Mouse (Mus musculus) kidney, adult 2 months (tissue): ENCODE data around the gene Phkb. TPM values are rescaled to one million over a fixed set of nuclear protein-coding genes. Genes with fewer than 3 reads are reported as not detected.

Experiments used
- DNase-seq: peaks from one replicate; pipeline ENCODE4 v3.0.0; 2021
- H3K27ac ChIP-seq: fragments of 200-500 bp; 2 replicates; pipeline ENCODE4 v1.5.1; 2012; ENCODE audit warnings: low read depth, low read length, control low read depth, inconsistent platforms; ENCODE audit not compliant: insufficient read depth
- H3K27me3 ChIP-seq: fragments of 200-500 bp; replicated peaks from 2 replicates; pipeline ENCODE4 v1.6.1; 2012; ENCODE audit warnings: mild to moderate bottlenecking, moderate library complexity, low read length, inconsistent platforms; ENCODE audit not compliant: control insufficient read depth, insufficient read depth
- H3K36me3 ChIP-seq: fragments of 200-500 bp; 2 replicates; pipeline ENCODE4 v1.6.1; 2012; ENCODE audit warnings: mild to moderate bottlenecking, moderate library complexity, low read length, inconsistent platforms; ENCODE audit not compliant: control insufficient read depth, insufficient read depth
- H3K4me1 ChIP-seq: fragments of 200-500 bp; 2 replicates; pipeline ENCODE4 v1.6.1; 2011; ENCODE audit warnings: low read length; ENCODE audit not compliant: control insufficient read depth, insufficient read depth
- H3K4me3 ChIP-seq: fragments of 200-500 bp; 2 replicates; pipeline ENCODE4 v1.5.1; 2011; ENCODE audit warnings: mild to moderate bottlenecking, low read depth, low read length, control low read depth; ENCODE audit not compliant: insufficient read depth
- CTCF ChIP-seq: fragments of 200-500 bp; conservative IDR thresholded peaks from 2 replicates; pipeline ENCODE4 v1.5.1; 2011; ENCODE audit warnings: low read depth, mild to moderate bottlenecking, control low read depth, low read length, moderate library complexity, mixed read lengths; ENCODE audit not compliant: insufficient read depth, insufficient read length
- POLR2A ChIP-seq: fragments of 200-500 bp; IDR thresholded peaks from one replicate; pipeline ENCODE4 v1.6.1; 2011; ENCODE audit warnings: low read depth, low read length, control low read depth
- WGBS: fragments of 180-500 bp; shearing (Covaris S2); methylation state at CpG from one replicate; pipeline ENCODE4 v1.1.7; 2018; 5-methylcytosine and 5-hydroxymethylcytosine counted together
- polyA plus RNA-seq: library from polyadenylated mRNA; depleted of rRNA; stranded (reverse); fragments of >200 nt; gene quantifications from 2 replicates; pipeline ENCODE4 v1.2.3, GENCODE M21; 2012

Phkb gene
- polyA plus RNA-seq, 1 experiment: 14.8 TPM

DNA sequence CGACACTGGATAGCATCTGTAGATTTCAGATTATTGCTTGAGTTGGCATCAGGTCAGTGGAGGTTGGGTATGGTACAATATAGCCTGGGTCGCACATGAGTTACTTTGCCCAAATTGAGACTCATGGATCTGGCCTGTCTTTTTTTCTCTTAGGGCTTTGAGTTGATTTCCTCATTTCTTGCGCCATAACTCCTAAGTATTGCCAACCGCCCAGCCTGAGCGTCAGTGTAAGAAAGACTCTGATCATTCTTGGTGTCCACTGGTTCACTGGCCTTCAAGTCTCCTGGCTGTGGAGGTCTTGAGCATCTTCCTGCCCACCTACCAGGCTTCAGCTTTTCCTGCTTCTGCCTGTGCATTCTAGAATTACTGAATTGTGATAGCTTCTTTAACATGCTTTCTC, 104.1 kb downstream of the Phkb start:
- no peaks in the 10 kb centered on the region for H3K27me3 ChIP-seq
- DNase-seq: no peak
- TF ChIP-seq POLR2A (no peak), CTCF (no peak)
- H3K27ac ChIP-seq: no peak overlapping the region
- no peak overlapping the region for H3K4me3 ChIP-seq
- WGBS: over 99% methylated on average over 5 of the region's 5 CpGs
- peaks cover 4% of the 10 kb centered on the region for H3K36me3 ChIP-seq
- H3K4me1 ChIP-seq: no peaks in the 10 kb centered on the region

GRCm38 (mm10) chr8:85958391-85958790, 117.6 kb downstream of the Phkb start:
- 89% methylated on average over 2 of the region's 2 CpGs for WGBS
- no peak overlapping the region for H3K27ac ChIP-seq
- H3K4me3 ChIP-seq: no peak overlapping the region
- DNase-seq: no peak
- H3K36me3 ChIP-seq: no peaks in the 10 kb centered on the region; the same call in 1 of the 2 replicates
- no peaks in the 10 kb centered on the region for H3K27me3 ChIP-seq
- no peaks in the 10 kb centered on the region for H3K4me1 ChIP-seq
- TF ChIP-seq CTCF (no peak), POLR2A (no peak)

DNA sequence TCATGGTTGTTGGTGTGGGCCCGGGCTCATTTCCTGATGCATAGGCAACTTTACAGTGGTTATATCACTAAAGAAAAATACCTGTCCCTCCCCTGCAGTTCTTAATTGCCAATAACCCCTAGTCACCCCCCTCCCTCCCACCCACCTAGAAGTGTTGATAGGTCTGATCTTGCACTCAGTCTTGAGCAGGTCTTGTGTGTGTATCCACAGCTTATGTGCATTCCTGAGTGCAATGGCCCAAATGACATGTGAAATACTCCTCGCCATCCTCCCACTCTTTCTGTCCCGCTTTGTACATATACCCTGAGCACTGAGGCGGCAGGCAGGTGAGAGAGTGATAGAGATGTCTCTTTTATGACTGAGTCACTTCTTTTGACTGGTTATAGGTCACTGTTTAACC, 119.1 kb downstream of the Phkb start:
- H3K27me3 ChIP-seq: no peaks in the 10 kb centered on the region
- DNase-seq: no peak
- H3K36me3 ChIP-seq: no peaks in the 10 kb centered on the region; the same call in 1 of the 2 replicates
- H3K4me3 ChIP-seq: no peak overlapping the region
- no peaks in the 10 kb centered on the region for H3K4me1 ChIP-seq
- TF ChIP-seq POLR2A (no peak), CTCF (no peak)
- no peak overlapping the region for H3K27ac ChIP-seq
- 70% methylated on average over 4 of the region's 4 CpGs for WGBS

DNA sequence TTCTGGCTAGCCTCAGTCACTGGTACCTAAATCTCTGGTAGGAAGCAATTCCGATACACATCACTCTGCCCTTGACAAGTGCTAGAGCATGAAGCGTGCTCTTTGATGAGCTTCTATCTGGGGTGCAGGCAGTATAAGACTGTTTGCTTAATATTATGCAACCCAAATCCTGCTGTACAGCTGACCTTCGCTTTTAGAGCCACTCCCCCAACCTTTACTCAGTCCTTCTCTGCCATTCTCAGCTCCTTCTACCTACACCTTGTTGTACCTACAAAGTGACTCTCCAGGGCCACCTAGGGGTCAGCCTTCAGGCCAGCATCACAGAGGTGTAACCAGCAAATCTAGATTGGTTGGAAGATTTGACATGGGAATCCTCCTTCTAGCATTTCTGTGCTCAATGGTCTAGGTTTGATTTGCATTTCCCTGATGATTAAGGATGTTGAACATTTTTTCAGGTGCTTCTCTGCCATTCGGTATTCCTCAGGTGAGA, 136.9 kb downstream of the Phkb start:
- TF ChIP-seq POLR2A: no peak
- no peak; the same call in 1 of the 2 replicates for TF ChIP-seq CTCF

GRCm38 (mm10) chr8:85992911-85993310, 152.2 kb downstream of the Phkb start:
- no peak for TF ChIP-seq CTCF
- TF ChIP-seq POLR2A: no peak
- Histone ChIP-seq H3K4me1 (no peaks in the 10 kb centered on the region), H3K27ac (no peak overlapping the region), H3K36me3 (no peaks in the 10 kb centered on the region), H3K4me3 (no peak overlapping the region), H3K27me3 (no peaks in the 10 kb centered on the region)
- DNase-seq: no peak
- WGBS: 93% methylated on average over 1 of the region's 1 CpGs

More for the DNA sequence above, 136.9 kb downstream of the Phkb start:
- H3K27ac ChIP-seq: no peak overlapping the region
- no peak overlapping the region for H3K4me3 ChIP-seq
- H3K4me1 ChIP-seq: no peaks in the 10 kb centered on the region
- no peaks in the 10 kb centered on the region for H3K27me3 ChIP-seq
- DNase-seq: peak; percentile 7
- H3K36me3 ChIP-seq: peaks cover 2% of the 10 kb centered on the region
- WGBS: 98% methylated on average over 4 of the region's 4 CpGs

- no peaks in the 10 kb centered on the region for H3K4me1 ChIP-seq
- no peaks in the 10 kb centered on the region for H3K27me3 ChIP-seq
- no peak for TF ChIP-seq CTCF
- TF ChIP-seq POLR2A: no peak
- no peaks in the 10 kb centered on the region for H3K36me3 ChIP-seq
- no peak overlapping the region for H3K4me3 ChIP-seq
- WGBS: 100% methylated on average over 1 of the region's 1 CpGs
- no peak for DNase-seq
- no peak overlapping the region for H3K27ac ChIP-seq
Measured at GRCm38 (mm10) chr8:85993661-85994060, 152.9 kb downstream of the Phkb start.

DNA sequence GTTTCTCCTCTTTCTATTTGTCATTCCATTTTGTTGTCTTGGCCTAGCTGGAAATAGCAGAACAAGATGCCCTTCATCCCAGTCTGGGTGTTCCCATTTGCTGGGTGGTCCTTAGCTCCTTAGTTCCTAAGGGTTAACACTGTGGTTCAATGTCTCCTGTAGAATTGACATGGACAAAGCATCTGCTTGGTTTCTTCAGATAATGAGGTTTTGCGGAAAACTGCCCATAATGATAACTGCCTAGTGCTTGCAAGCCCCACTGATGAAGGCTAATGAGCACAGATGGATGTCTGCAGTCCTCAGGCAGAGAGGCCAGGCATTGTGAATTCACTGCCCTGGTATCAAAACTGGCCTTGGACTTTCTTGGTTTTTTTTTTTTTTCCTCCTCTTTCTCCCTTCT, 155.2 kb downstream of the Phkb start:
- no peak overlapping the region for H3K4me3 ChIP-seq
- H3K36me3 ChIP-seq: no peaks in the 10 kb centered on the region
- 100% methylated on average over 1 of the region's 1 CpGs for WGBS
- no peak for TF ChIP-seq CTCF
- no peak for TF ChIP-seq POLR2A
- H3K27me3 ChIP-seq: no peaks in the 10 kb centered on the region
- H3K4me1 ChIP-seq: no peaks in the 10 kb centered on the region
- H3K27ac ChIP-seq: no peak overlapping the region
- DNase-seq: no peak
